Mouse (Mus musculus) embryonic fibroblast, embryonic 13.5 days (primary cell): ENCODE measurements at regions not wholly inside any gene's neighbourhood (a gene's known extent, or its start where the extent isn't known, plus 50 kb on each side); places are given as distances from the start of the nearest gene placed in this dataset.

ENCODE experiments used
- CTCF ChIP-seq: IDR thresholded peaks from 2 replicates; pipeline ENCODE4 v1.5.1; 2011; ENCODE audit warnings: mild to moderate bottlenecking, control low read depth, low read length, moderate library complexity, borderline replicate concordance; ENCODE audit not compliant: insufficient read depth
- POLR2A ChIP-seq: IDR thresholded peaks from 2 replicates; pipeline ENCODE4 v1.6.1; 2011; ENCODE audit warnings: low read depth, mild to moderate bottlenecking, control low read depth, low read length, moderate library complexity

GRCm38 (mm10) chr3:124067538-124067937 is 253.1 kb upstream of the Tram1l1 start:
- TF ChIP-seq CTCF (no peak), POLR2A (no peak)
